Mouse (Mus musculus): ENCODE measurements around the gene Mapkapk2. TPM values are rescaled to one million over a fixed set of nuclear protein-coding genes. Genes with fewer than 3 reads are reported as not detected.

Gene Mapkapk2
- polyA plus RNA-seq, 1 experiment from 2014 or later, result 40.4 TPM

GRCm38 (mm10) chr1:131075098-131075791, 22.4 kb downstream of the Mapkapk2 start:
- 84% methylated on average over 7 of the region's 7 CpGs for WGBS
- no peaks in the 10 kb centered on the region for H3K9me3 ChIP-seq
- peaks cover 79% of the 10 kb centered on the region for H3K4me1 ChIP-seq
- no peak overlapping the region for H3K4me3 ChIP-seq
- H3K36me3 ChIP-seq, result no peaks in the 10 kb centered on the region
- no peak overlapping the region for H3K27ac ChIP-seq
- H3K9ac ChIP-seq, result no peak overlapping the region
- no peak for ATAC-seq (ENCODE audit: insufficient number of reproducible peaks, insufficient read depth, low FRiP score, low TSS enrichment, low read depth)
- no peaks in the 10 kb centered on the region for H3K27me3 ChIP-seq
- H3K4me2 ChIP-seq, result no peak overlapping the region

- H3K27me3 ChIP-seq, result no peaks in the 10 kb centered on the region
- H3K36me3 ChIP-seq, result no peaks in the 10 kb centered on the region
- peak overlapping the region; percentile 75 for H3K27ac ChIP-seq
- no peak overlapping the region for H3K4me3 ChIP-seq
- H3K4me1 ChIP-seq, result peaks cover 73% of the 10 kb centered on the region
- no peak overlapping the region for H3K9ac ChIP-seq
- ATAC-seq (ENCODE audit: insufficient number of reproducible peaks, insufficient read depth, low FRiP score, low TSS enrichment, low read depth), result no peak
- no peaks in the 10 kb centered on the region for H3K9me3 ChIP-seq
- WGBS, result 70% methylated on average over 8 of the region's 8 CpGs
- H3K4me2 ChIP-seq, result peak overlapping the region; percentile 9; the same call in 1 of the 2 replicates
Observed at GRCm38 (mm10) chr1:131074524-131074938, 23.1 kb downstream of the Mapkapk2 start.

- ATAC-seq (ENCODE audit: insufficient number of reproducible peaks, insufficient read depth, low FRiP score, low TSS enrichment, low read depth), result no peak
- no peaks in the 10 kb centered on the region for H3K27me3 ChIP-seq
- H3K27ac ChIP-seq, result no peak overlapping the region
- H3K4me2 ChIP-seq, result no peak overlapping the region
- peaks cover 54% of the 10 kb centered on the region for H3K4me1 ChIP-seq
- 89% methylated on average over 7 of the region's 7 CpGs for WGBS
- no peaks in the 10 kb centered on the region for H3K9me3 ChIP-seq
- no peak overlapping the region for H3K4me3 ChIP-seq
- no peaks in the 10 kb centered on the region for H3K36me3 ChIP-seq
- no peak overlapping the region for H3K9ac ChIP-seq
Observed at GRCm38 (mm10) chr1:131072376-131072990, 25.1 kb downstream of the Mapkapk2 start.

- no peak for ATAC-seq (ENCODE audit: insufficient number of reproducible peaks, insufficient read depth, low FRiP score, low TSS enrichment, low read depth)
- Histone ChIP-seq H3K9ac (no peak overlapping the region), H3K27me3 (no peaks in the 10 kb centered on the region), H3K36me3 (0 out of 2 replicates have a peak, but pooled peaks cover 6% of the 10 kb centered on the region), H3K9me3 (no peaks in the 10 kb centered on the region), H3K4me1 (peaks cover 36% of the 10 kb centered on the region), H3K4me2 (no peak overlapping the region), H3K27ac (no peak overlapping the region), H3K4me3 (no peak overlapping the region)
- WGBS, result 73% methylated on average over 7 of the region's 7 CpGs
Observed at GRCm38 (mm10) chr1:131069010-131069409, 28.6 kb downstream of the Mapkapk2 start.

- Histone ChIP-seq H3K36me3 (0 out of 2 replicates have a peak, but pooled peaks cover 6% of the 10 kb centered on the region), H3K27ac (no peak overlapping the region), H3K4me2 (no peak overlapping the region), H3K4me1 (peaks cover 36% of the 10 kb centered on the region), H3K9ac (no peak overlapping the region), H3K4me3 (no peak overlapping the region), H3K27me3 (no peaks in the 10 kb centered on the region), H3K9me3 (no peaks in the 10 kb centered on the region)
- 89% methylated on average over 10 of the region's 10 CpGs for WGBS
- ATAC-seq (ENCODE audit: insufficient number of reproducible peaks, insufficient read depth, low FRiP score, low TSS enrichment, low read depth), result no peak
Observed at GRCm38 (mm10) chr1:131068011-131068727, 29.5 kb downstream of the Mapkapk2 start.

- no peaks in the 10 kb centered on the region for H3K9me3 ChIP-seq
- H3K27ac ChIP-seq, result no peak overlapping the region
- H3K4me2 ChIP-seq, result no peak overlapping the region
- H3K4me1 ChIP-seq, result peaks cover 45% of the 10 kb centered on the region
- no peak overlapping the region for H3K9ac ChIP-seq
- ATAC-seq (ENCODE audit: insufficient number of reproducible peaks, insufficient read depth, low FRiP score, low TSS enrichment, low read depth), result peak; percentile 68
- no peaks in the 10 kb centered on the region for H3K27me3 ChIP-seq
- no peak overlapping the region for H3K4me3 ChIP-seq
- WGBS, result 69% methylated on average over 6 of the region's 6 CpGs
- 0 out of 2 replicates have a peak, but pooled peaks cover 6% of the 10 kb centered on the region for H3K36me3 ChIP-seq
Observed at GRCm38 (mm10) chr1:131064202-131064601, 33.4 kb downstream of the Mapkapk2 start.

- no peak overlapping the region for H3K9ac ChIP-seq
- no peak for ATAC-seq (ENCODE audit: insufficient number of reproducible peaks, insufficient read depth, low FRiP score, low TSS enrichment, low read depth)
- no peak overlapping the region for H3K27ac ChIP-seq
- no peaks in the 10 kb centered on the region for H3K9me3 ChIP-seq
- H3K27me3 ChIP-seq, result no peaks in the 10 kb centered on the region
- H3K4me3 ChIP-seq, result no peak overlapping the region
- H3K4me1 ChIP-seq, result peaks cover 54% of the 10 kb centered on the region
- WGBS, result 75% methylated on average over 6 of the region's 6 CpGs
- H3K4me2 ChIP-seq, result no peak overlapping the region
- peaks cover 9% of the 10 kb centered on the region for H3K36me3 ChIP-seq
Observed at GRCm38 (mm10) chr1:131062821-131063220, 34.8 kb downstream of the Mapkapk2 start.

- 79% methylated on average over 7 of the region's 7 CpGs for WGBS
- Histone ChIP-seq H3K4me1 (peaks cover 54% of the 10 kb centered on the region), H3K4me3 (no peak overlapping the region), H3K9me3 (no peaks in the 10 kb centered on the region), H3K9ac (no peak overlapping the region), H3K4me2 (no peak overlapping the region), H3K36me3 (peaks cover 15% of the 10 kb centered on the region), H3K27ac (no peak overlapping the region), H3K27me3 (no peaks in the 10 kb centered on the region)
- ATAC-seq (ENCODE audit: insufficient number of reproducible peaks, insufficient read depth, low FRiP score, low TSS enrichment, low read depth), result no peak
Observed at GRCm38 (mm10) chr1:131061740-131062254, 35.8 kb downstream of the Mapkapk2 start.

GRCm38 (mm10) chr1:131060290-131061253, 37.1 kb downstream of the Mapkapk2 start:
- no peak for ATAC-seq (ENCODE audit: insufficient number of reproducible peaks, insufficient read depth, low FRiP score, low TSS enrichment, low read depth)
- Histone ChIP-seq H3K27me3 (no peaks in the 10 kb centered on the region), H3K4me3 (no peak overlapping the region), H3K36me3 (peaks cover 26% of the 10 kb centered on the region), H3K27ac (peak overlapping the region; percentile 33; the same call in 1 of the 2 replicates), H3K9me3 (no peaks in the 10 kb centered on the region), H3K9ac (no peak overlapping the region), H3K4me2 (no peak overlapping the region), H3K4me1 (peaks cover 54% of the 10 kb centered on the region)
- WGBS, result 57% methylated on average over 13 of the region's 13 CpGs

GRCm38 (mm10) chr1:131059841-131060240, 37.8 kb downstream of the Mapkapk2 start:
- Histone ChIP-seq H3K27me3 (no peaks in the 10 kb centered on the region), H3K4me3 (no peak overlapping the region), H3K4me1 (peaks cover 54% of the 10 kb centered on the region), H3K9ac (no peak overlapping the region), H3K27ac (no peak overlapping the region), H3K36me3 (peaks cover 33% of the 10 kb centered on the region), H3K4me2 (no peak overlapping the region), H3K9me3 (no peaks in the 10 kb centered on the region)
- WGBS, result 89% methylated on average over 5 of the region's 5 CpGs
- no peak for ATAC-seq (ENCODE audit: insufficient number of reproducible peaks, insufficient read depth, low FRiP score, low TSS enrichment, low read depth)

GRCm38 (mm10) chr1:131059411-131059810, 38.2 kb downstream of the Mapkapk2 start:
- H3K9ac ChIP-seq, result no peak overlapping the region
- no peaks in the 10 kb centered on the region for H3K27me3 ChIP-seq
- ATAC-seq (ENCODE audit: insufficient number of reproducible peaks, insufficient read depth, low FRiP score, low TSS enrichment, low read depth), result no peak
- no peak overlapping the region for H3K4me2 ChIP-seq
- WGBS, result 50% methylated on average over 1 of the region's 1 CpGs
- peaks cover 38% of the 10 kb centered on the region for H3K36me3 ChIP-seq
- H3K4me3 ChIP-seq, result no peak overlapping the region
- H3K9me3 ChIP-seq, result no peaks in the 10 kb centered on the region
- H3K27ac ChIP-seq, result no peak overlapping the region
- peaks cover 52% of the 10 kb centered on the region for H3K4me1 ChIP-seq
